Mouse (Mus musculus) forebrain, postnatal 0 days (tissue): ENCODE results near the gene Trappc3l. TPM values are rescaled to one million over a fixed set of nuclear protein-coding genes. Genes with fewer than 3 reads are reported as not detected.
A peak's percentile ranks its signal among the peaks of the same experiment; 100 is the strongest.

Experiments used
- ATAC-seq: fragments of 200-750 bp; cut with Nextera tagmentation; 2 replicates; pipeline ENCODE4 v1.8.0; 2017; ENCODE audit warnings: mild to moderate bottlenecking, moderate library complexity
- DNase-seq: peaks from one replicate; pipeline ENCODE4 v3.0.0-alpha.2; 2015
- H3K27ac ChIP-seq: fragments of 300-500 bp; sonication (generic); 2 replicates; pipeline ENCODE4 v1.5.1; 2014; ENCODE audit warnings: low read depth, mild to moderate bottlenecking, antibody characterized with exemption, low read length, moderate library complexity, mixed read lengths
- H3K27me3 ChIP-seq: fragments of 300-500 bp; sonication (generic); 2 replicates; pipeline ENCODE4 v1.6.1; 2014; ENCODE audit warnings: mild to moderate bottlenecking, low read length, mixed read lengths; ENCODE audit not compliant: insufficient read depth
- H3K36me3 ChIP-seq: fragments of 300-500 bp; sonication (generic); 2 replicates; pipeline ENCODE4 v1.6.1; 2014; ENCODE audit warnings: mild to moderate bottlenecking, moderate library complexity; ENCODE audit not compliant: insufficient read depth
- H3K4me1 ChIP-seq: fragments of 300-500 bp; sonication (generic); 2 replicates; pipeline ENCODE4 v1.6.1; 2014; ENCODE audit warnings: antibody characterized with exemption; ENCODE audit not compliant: insufficient read depth
- H3K4me2 ChIP-seq: fragments of 300-500 bp; sonication (generic); 2 replicates; pipeline ENCODE4 v1.6.1; 2014; ENCODE audit warnings: low read depth, mild to moderate bottlenecking, moderate library complexity
- H3K4me3 ChIP-seq: fragments of 300-500 bp; sonication (generic); 2 replicates; pipeline ENCODE4 v1.5.1; 2014; ENCODE audit warnings: low read depth, low read length, mixed read lengths
- H3K9ac ChIP-seq: fragments of 300-500 bp; sonication (generic); 2 replicates; pipeline ENCODE4 v1.6.1; 2014; ENCODE audit warnings: mild to moderate bottlenecking
- H3K9me3 ChIP-seq: fragments of 300-500 bp; sonication (generic); 2 replicates; pipeline ENCODE4 v1.6.1; 2016; ENCODE audit warnings: low read length
- CTCF ChIP-seq: sonication (generic); IDR thresholded peaks from 2 replicates; pipeline ENCODE4 v1.5.1; 2016; ENCODE audit warnings: antibody characterized with exemption, control low read depth, low read depth
- WGBS: fragments of 180-500 bp; shearing (Covaris S2); extraction: QIAGEN DNeasy Blood & Tissue Kit; methylation state at CpG from one replicate; pipeline ENCODE4 v1.1.7; 2014; 5-methylcytosine and 5-hydroxymethylcytosine counted together
- polyA plus RNA-seq: library from polyadenylated mRNA; unstranded; fragments of >200 nt; fragmentation: Nextera tagmentation; extraction: Ambion mirVana; gene quantifications from 2 replicates; pipeline ENCODE4 v1.2.1, GENCODE M21; 2015
- total RNA-seq: library from RNA; depleted of rRNA; stranded (reverse); fragments of >200 nt; gene quantifications from 2 replicates; pipeline ENCODE4 v1.2.3, GENCODE M21; 2014

Gene Trappc3l
- total and polyA plus RNA-seq, 2 experiments from 2014 or later, result 0.39 to 0.76 TPM

DNA sequence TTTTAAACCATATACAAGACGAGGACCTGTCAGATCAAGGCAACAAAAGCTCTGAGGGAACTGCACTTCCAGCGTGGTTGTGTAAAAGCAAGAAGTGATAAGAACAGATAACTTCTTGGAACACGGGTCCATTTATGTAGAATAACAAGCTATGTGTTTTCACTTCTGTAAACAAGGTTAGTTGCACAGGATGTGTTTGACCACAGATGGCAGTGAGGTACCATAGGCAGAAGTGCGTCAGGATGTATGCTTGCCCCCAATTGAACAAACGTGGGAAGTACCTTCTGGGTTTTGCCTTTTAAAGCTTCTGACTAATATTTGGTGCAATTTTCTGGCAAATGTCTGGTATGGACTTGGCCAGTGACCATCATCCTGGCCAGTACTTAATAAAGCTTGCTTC, 7.1 kb upstream of the Trappc3l start:
- 76% methylated on average over 5 of the region's 5 CpGs for WGBS
- Histone ChIP-seq H3K9me3 (no peaks in the 10 kb centered on the region), H3K4me1 (no peaks in the 10 kb centered on the region), H3K4me2 (no peak overlapping the region), H3K27ac (no peak overlapping the region), H3K9ac (no peak overlapping the region), H3K27me3 (no peaks in the 10 kb centered on the region; the same call in 1 of the 2 replicates), H3K36me3 (no peaks in the 10 kb centered on the region), H3K4me3 (no peak overlapping the region)
- DNase-seq, result no peak
- no peak for ATAC-seq
- no peak for TF ChIP-seq CTCF

DNA sequence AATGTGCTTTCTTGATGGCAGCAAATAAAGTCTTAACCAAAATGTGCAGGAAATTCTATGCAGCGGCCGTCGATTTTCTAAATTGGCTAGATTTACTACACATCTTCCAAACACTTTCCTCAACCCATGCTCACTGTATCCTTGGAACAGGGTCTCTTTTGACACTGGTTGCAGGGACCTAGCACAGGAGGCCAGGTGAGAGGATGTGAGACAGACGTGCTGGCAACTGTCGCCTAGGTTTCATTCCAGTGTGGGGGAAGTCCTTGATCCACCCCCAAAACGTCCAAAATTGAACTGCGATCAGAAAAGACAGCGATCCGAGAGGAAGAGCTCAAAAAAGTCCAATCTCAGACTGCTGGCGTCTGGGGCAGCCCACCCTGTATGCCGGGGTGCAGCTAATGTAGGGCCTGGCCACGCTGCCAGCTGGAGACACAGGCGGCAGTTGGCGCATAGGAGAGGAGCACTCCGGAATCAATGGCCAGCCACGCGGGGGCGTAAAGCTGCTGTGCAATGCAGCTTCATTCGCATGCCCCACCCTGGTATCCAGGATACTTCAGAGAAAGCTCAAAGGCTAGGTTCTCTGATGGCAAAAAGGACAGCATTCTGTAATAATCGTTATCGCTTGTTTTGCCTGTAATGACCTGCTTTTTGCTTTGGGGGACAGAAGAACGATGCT, 3.6 kb upstream of the Trappc3l start:
- peak; percentile 80 for DNase-seq
- no peaks in the 10 kb centered on the region for H3K36me3 ChIP-seq
- no peaks in the 10 kb centered on the region for H3K4me1 ChIP-seq
- peak; percentile 86 for ATAC-seq
- no peak overlapping the region for H3K27ac ChIP-seq
- peak overlapping the region; percentile 21 for H3K4me3 ChIP-seq
- 17% methylated on average over 22 of the region's 22 CpGs for WGBS
- H3K9me3 ChIP-seq, result no peaks in the 10 kb centered on the region
- peak overlapping the region; percentile 41 for H3K4me2 ChIP-seq
- no peaks in the 10 kb centered on the region; the same call in 1 of the 2 replicates for H3K27me3 ChIP-seq
- H3K9ac ChIP-seq, result peak overlapping the region; percentile 19; the same call in 1 of the 2 replicates
- TF ChIP-seq CTCF, result peak; percentile 77

DNA sequence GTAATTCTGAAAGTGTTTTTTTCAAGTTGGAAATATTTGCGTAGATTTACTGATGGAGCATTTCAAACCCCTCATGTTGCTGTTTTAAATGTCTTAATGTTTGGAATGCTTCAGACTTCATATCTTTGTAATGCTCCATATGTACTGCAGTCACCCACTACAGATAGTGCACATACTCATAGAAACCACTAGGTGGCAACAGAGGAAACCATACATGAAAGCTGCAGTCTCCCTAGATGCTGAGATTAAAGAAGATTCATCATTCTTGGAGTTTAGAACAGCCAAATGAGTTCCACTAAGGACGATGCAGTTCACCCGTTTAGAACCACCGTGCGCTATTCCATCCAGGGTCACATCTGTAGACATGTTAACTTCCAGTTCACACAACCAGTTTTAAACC, 810 bp upstream of the Trappc3l start:
- peak; percentile 92 for TF ChIP-seq CTCF
- 16% methylated on average over 5 of the region's 5 CpGs for WGBS
- no peak overlapping the region for H3K27ac ChIP-seq

DNA sequence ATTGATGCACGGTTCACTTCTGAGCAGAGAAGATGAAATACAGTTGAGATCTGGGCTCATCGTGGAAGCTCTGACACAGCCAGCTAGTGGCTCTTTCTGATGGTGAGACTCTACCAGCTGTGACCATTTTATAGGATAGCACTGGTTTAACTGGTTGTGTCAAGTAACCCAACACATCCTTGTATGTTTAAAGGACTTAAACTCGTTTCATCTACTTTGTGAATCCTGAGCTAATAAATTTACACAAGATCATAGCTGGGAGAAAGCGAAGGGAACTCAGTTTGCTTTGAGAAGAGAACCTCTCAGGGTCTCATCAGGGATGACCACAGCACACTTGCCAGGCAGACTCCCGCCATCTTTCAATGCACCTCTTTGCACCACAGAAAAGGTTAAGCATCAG, 6.8 kb downstream of the Trappc3l start, which contains the start of gene Calhm4:
Gene Calhm4 (minus strand): TSS at position 101 of the 400 bp plus-strand sequence.
- 83% methylated on average over 5 of the region's 5 CpGs for WGBS
- no peak within 1 kb of the TSS for H3K4me3 ChIP-seq
- no peak within 1 kb of the TSS for H3K4me2 ChIP-seq
- DNase-seq (no peak), ATAC-seq (no peak)
- H3K27me3 ChIP-seq, result no peaks in the 10 kb centered on the region
- H3K4me1 ChIP-seq, result no peaks in the 10 kb centered on the region
- no peak for TF ChIP-seq CTCF
- no peaks in the 10 kb centered on the region for H3K36me3 ChIP-seq
- no peaks in the 10 kb centered on the region for H3K9me3 ChIP-seq
- no peak within 1 kb of the TSS for H3K27ac ChIP-seq
- no peak within 1 kb of the TSS for H3K9ac ChIP-seq

More for the DNA sequence above, 810 bp upstream of the Trappc3l start:
- H3K27me3 ChIP-seq, result no peaks in the 10 kb centered on the region; the same call in 1 of the 2 replicates
- no peak overlapping the region for H3K4me2 ChIP-seq
- H3K9ac ChIP-seq, result no peak overlapping the region
- H3K36me3 ChIP-seq, result no peaks in the 10 kb centered on the region
- no peaks in the 10 kb centered on the region for H3K4me1 ChIP-seq
- ATAC-seq, result peak; percentile 92
- peak; percentile 67 for DNase-seq
- no peaks in the 10 kb centered on the region for H3K9me3 ChIP-seq
- H3K4me3 ChIP-seq, result no peak overlapping the region

DNA sequence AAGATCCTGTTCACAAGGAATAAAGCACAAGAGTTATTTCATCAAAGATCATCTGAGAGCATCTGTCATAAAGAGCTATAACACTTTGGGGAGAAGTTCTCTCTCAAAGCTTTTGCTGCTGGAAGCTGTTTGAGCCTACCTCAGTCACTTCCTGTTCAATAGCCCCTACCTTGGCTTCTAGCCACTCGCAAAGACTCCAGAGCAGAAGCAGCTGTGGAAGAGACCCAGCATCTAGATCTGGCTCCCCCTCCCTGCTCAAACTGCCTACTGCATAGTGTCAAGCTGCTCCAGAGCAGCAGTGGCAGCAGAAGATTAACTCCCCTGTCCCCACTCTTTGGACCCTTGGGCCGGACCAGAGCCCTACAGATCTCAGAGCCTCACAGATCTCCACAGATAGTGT, 16.6 kb downstream of the Trappc3l start:
- no peak for ATAC-seq
- Histone ChIP-seq H3K9me3 (no peaks in the 10 kb centered on the region), H3K36me3 (no peaks in the 10 kb centered on the region), H3K4me2 (no peak overlapping the region), H3K27me3 (no peaks in the 10 kb centered on the region), H3K4me1 (no peaks in the 10 kb centered on the region), H3K9ac (no peak overlapping the region), H3K4me3 (no peak overlapping the region), H3K27ac (no peak overlapping the region)
- 96% methylated on average over 2 of the region's 2 CpGs for WGBS
- DNase-seq, result no peak
- no peak for TF ChIP-seq CTCF

DNA sequence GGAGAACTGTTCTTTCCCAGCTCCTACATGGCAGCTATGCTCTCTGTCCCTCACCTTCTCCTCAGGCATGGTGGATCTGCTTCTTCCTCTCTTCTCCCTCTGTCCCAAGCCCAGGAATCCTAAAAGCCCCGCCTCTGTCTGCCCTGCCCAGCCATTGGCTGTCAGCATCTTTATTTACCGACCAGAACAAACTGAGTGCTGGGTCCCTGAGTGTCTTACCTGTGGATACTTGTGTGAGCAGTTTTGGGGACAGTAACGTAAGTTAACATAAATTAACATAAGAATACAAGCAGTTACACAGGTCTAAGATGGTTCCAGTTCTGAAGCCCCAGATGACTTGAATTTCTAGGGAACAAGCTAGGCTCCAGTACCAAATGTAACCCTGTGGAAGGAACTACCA, 29.2 kb downstream of the Trappc3l start:
- no peak overlapping the region for H3K4me3 ChIP-seq
- H3K4me2 ChIP-seq, result no peak overlapping the region
- no peaks in the 10 kb centered on the region for H3K27me3 ChIP-seq
- no peaks in the 10 kb centered on the region for H3K4me1 ChIP-seq
- no peaks in the 10 kb centered on the region for H3K9me3 ChIP-seq
- H3K9ac ChIP-seq, result no peak overlapping the region
- ATAC-seq (no peak), DNase-seq (no peak)
- TF ChIP-seq CTCF, result no peak
- 64% methylated on average over 3 of the region's 3 CpGs for WGBS
- H3K36me3 ChIP-seq, result no peaks in the 10 kb centered on the region
- no peak overlapping the region for H3K27ac ChIP-seq

DNA sequence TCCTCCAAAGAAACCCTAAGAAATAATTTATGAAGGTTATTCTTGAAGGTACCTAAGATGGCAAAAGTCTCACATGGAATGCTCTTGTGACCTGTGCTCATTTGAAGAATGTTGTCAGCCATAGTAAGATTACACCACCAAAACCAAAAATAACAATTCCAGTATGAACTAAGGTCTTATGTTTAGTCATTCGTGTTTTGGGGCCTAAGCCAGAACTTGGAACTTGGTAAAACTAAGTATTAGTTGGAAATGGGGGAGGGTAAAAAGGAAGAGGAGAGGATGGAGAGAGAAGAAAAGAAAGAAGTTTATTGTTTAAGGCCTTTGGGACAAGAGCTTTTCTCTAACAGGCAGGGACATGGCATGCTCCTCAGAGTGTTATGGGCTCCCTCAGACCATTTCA, 32.2 kb downstream of the Trappc3l start:
- no peaks in the 10 kb centered on the region for H3K27me3 ChIP-seq
- DNase-seq (no peak), ATAC-seq (no peak)
- H3K4me1 ChIP-seq, result no peaks in the 10 kb centered on the region
- H3K4me2 ChIP-seq, result no peak overlapping the region
- H3K9me3 ChIP-seq, result no peaks in the 10 kb centered on the region
- no peak for TF ChIP-seq CTCF
- H3K36me3 ChIP-seq, result no peaks in the 10 kb centered on the region
- H3K4me3 ChIP-seq, result no peak overlapping the region
- WGBS, result 79% methylated on average over 1 of the region's 1 CpGs
- H3K9ac ChIP-seq, result no peak overlapping the region
- H3K27ac ChIP-seq, result no peak overlapping the region
